Mouse (Mus musculus) brain, embryonic 14.5 days (tissue): ENCODE results near the gene Snd1.

ENCODE experiments used
- CTCF ChIP-seq: fragments of 200-500 bp; IDR thresholded peaks from 2 replicates; pipeline ENCODE4 v1.5.1; 2012; ENCODE audit warnings: inconsistent platforms, mild to moderate bottlenecking, moderate library complexity, borderline replicate concordance; ENCODE audit not compliant: insufficient read depth, insufficient read length; ENCODE audit errors: extremely low read depth
- POLR2A ChIP-seq: fragments of 200-500 bp; IDR thresholded peaks from 2 replicates; pipeline ENCODE4 v1.6.1; 2012; ENCODE audit warnings: mild to moderate bottlenecking, inconsistent platforms, borderline replicate concordance; ENCODE audit not compliant: poor library complexity, insufficient read depth, insufficient read length, severe bottlenecking; ENCODE audit errors: extremely low read depth

- no peak for TF ChIP-seq CTCF
- TF ChIP-seq POLR2A, result no peak
Measured at GRCm38 (mm10) chr6:28853654-28854053, 378.7 kb downstream of the Snd1 start.
